12 mouse cellular contexts compared by ENCODE assay signal in the genomic region with DNA sequence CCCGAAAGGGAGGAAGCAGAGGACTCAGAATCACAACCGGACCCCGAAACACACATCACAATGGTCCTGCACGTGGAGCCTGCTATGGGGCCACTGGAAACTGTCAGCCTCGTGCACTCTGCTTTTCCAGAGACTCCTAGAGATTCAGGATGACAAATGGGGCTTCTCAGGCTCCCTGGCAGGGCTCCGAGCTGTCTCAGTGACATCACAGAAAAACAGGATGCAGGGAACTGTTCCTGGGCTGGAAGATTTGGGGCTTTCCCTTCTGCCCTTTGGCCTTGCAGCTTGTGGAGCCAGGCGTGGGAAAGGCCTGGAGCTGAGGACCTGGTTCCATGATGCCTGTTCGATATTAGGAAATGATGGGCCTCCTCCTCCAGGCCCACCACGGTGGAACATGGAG.
A peak's percentile ranks its signal among the peaks of the same experiment; 100 is the strongest.
DNase-seq lines count a peak whose midpoint lies in the region; ATAC-seq and TF ChIP-seq lines count a peak whose summit lies in the region.
"Had no signal": no experiment of that assay in that cellular context is flagged by ENCODE, and none has a peak within 500 bp of the region (broad histone marks: within the 10 kb centered on the region; RNA-seq: fewer than 3 reads in every experiment).

No protein-coding gene starts in this region.

- no peaks in the 10 kb centered on the region for H3K36me3 ChIP-seq in heart, adult 2 months (ENCODE audit: control insufficient read depth, insufficient read depth, low read length)
- H3K36me3 ChIP-seq in heart, embryonic 12.5 days = no peaks in the 10 kb centered on the region
- no peaks in the 10 kb centered on the region for H3K36me3 ChIP-seq in heart, embryonic 10.5 days
- no peaks in the 10 kb centered on the region for H3K36me3 ChIP-seq in midbrain, embryonic 16.5 days (ENCODE audit: control insufficient read depth, insufficient read depth, low read length)
- H3K36me3 ChIP-seq: midbrain, embryonic 13.5 days had no signal

- intact Hi-C loops in heart, adult 2 months (cut with DNase I) = no loop called here

- no peak overlapping the region for H3K4me2 ChIP-seq in heart, embryonic 12.5 days
- H3K4me2 ChIP-seq in midbrain, embryonic 16.5 days (ENCODE audit: low read length) = no peak overlapping the region
- H3K4me2 ChIP-seq: midbrain, embryonic 13.5 days had no signal

- peak; percentile 53 to 55 for DNase-seq in heart, adult 2 months
- peak; percentile 66 for DNase-seq in adrenal gland, postnatal 14 days
- no peak for DNase-seq in heart, embryonic 10.5 days (ENCODE audit: low spot score)
- DNase-seq in kidney, postnatal 25 days = peak; percentile 84
- no peak for DNase-seq in cerebellum, adult 18-20 months
- DNase-seq: cerebellum, postnatal 25 days; gastrocnemius, postnatal 36 days; right cerebral cortex, postnatal 14 days had no signal

- TF ChIP-seq EP300 in heart, adult 2 months (IDR thresholded peaks at IDR 0.05; ENCODE audit: insufficient read depth, low read depth, low read length) = no peak

- H3K9ac ChIP-seq in heart, adult 2 months (ENCODE audit: low read depth, low read length) = no peak overlapping the region
- H3K9ac ChIP-seq in heart, embryonic 12.5 days = no peak overlapping the region
- H3K9ac ChIP-seq in midbrain, embryonic 16.5 days (ENCODE audit: low read depth, low read length) = no peak overlapping the region
- H3K9ac ChIP-seq: midbrain, embryonic 13.5 days had no signal

- H3K9me3 ChIP-seq in heart, embryonic 12.5 days (replicated peaks) = no peaks in the 10 kb centered on the region
- no peaks in the 10 kb centered on the region for H3K9me3 ChIP-seq in heart, embryonic 10.5 days
- H3K9me3 ChIP-seq in midbrain, embryonic 16.5 days (replicated peaks; ENCODE audit: control insufficient read depth, low read length, poor library complexity, severe bottlenecking) = no peaks in the 10 kb centered on the region
- H3K9me3 ChIP-seq: midbrain, embryonic 13.5 days had no signal

- WGBS in heart, adult 2 months = 64% methylated on average over 9 of the region's 9 CpGs
- 76% methylated on average over 9 of the region's 9 CpGs for WGBS in heart, embryonic 12.5 days
- 70% methylated on average over 9 of the region's 9 CpGs for WGBS in heart, embryonic 10.5 days
- WGBS in midbrain, embryonic 16.5 days = 88% methylated on average over 9 of the region's 9 CpGs

- TF ChIP-seq POLR2A in heart, adult 2 months (IDR thresholded peaks at IDR 0.05; ENCODE audit: insufficient read depth, low read depth, low read length) = no peak

- no peaks in the 10 kb centered on the region for H3K79me2 ChIP-seq in heart, adult 2 months (replicated peaks; ENCODE audit: control insufficient read depth, insufficient read depth, low read length)

- no peaks in the 10 kb centered on the region for H3K27me3 ChIP-seq in heart, adult 2 months (ENCODE audit: control insufficient read depth, insufficient read depth, low read length)
- H3K27me3 ChIP-seq in heart, embryonic 12.5 days (replicated peaks) = no peaks in the 10 kb centered on the region; the same call in 1 of the 2 replicates
- peaks cover 27% of the 10 kb centered on the region; the same call in 1 of the 2 replicates for H3K27me3 ChIP-seq in heart, embryonic 10.5 days (ENCODE audit: insufficient read depth, poor library complexity, severe bottlenecking)
- no peaks in the 10 kb centered on the region for H3K27me3 ChIP-seq in midbrain, embryonic 16.5 days (ENCODE audit: control insufficient read depth, insufficient read depth, low read depth, low read length)

- no peak overlapping the region for H3K4me3 ChIP-seq in heart, adult 2 months
- H3K4me3 ChIP-seq in heart, embryonic 12.5 days = no peak overlapping the region
- no peak overlapping the region for H3K4me3 ChIP-seq in heart, embryonic 10.5 days
- H3K4me3 ChIP-seq in midbrain, embryonic 16.5 days (ENCODE audit: low read depth, low read length) = no peak overlapping the region
- H3K4me3 ChIP-seq: layer of hippocampus, adult 2 months; midbrain, embryonic 13.5 days had no signal

- ATAC-seq in heart, embryonic 12.5 days (ENCODE audit: insufficient number of reproducible peaks, low FRiP score) = no peak
- no peak for ATAC-seq in midbrain, embryonic 16.5 days
- ATAC-seq: midbrain, embryonic 13.5 days had no signal

- no peaks in the 10 kb centered on the region for H3K4me1 ChIP-seq in heart, adult 2 months (ENCODE audit: control insufficient read depth, insufficient read depth, low read length)
- peaks cover 15% of the 10 kb centered on the region for H3K4me1 ChIP-seq in heart, embryonic 12.5 days (replicated peaks)
- H3K4me1 ChIP-seq in heart, embryonic 10.5 days = peaks cover 25% of the 10 kb centered on the region
- H3K4me1 ChIP-seq in midbrain, embryonic 16.5 days (ENCODE audit: control insufficient read depth, insufficient read depth, low read length) = peaks cover 19% of the 10 kb centered on the region

- no peak for TF ChIP-seq CTCF in heart, adult 2 months (IDR thresholded peaks at IDR 0.05)

- no peak overlapping the region for H3K27ac ChIP-seq in heart, adult 2 months
- no peak overlapping the region for H3K27ac ChIP-seq in heart, embryonic 12.5 days (ENCODE audit: poor library complexity, severe bottlenecking)
- 0 out of 2 replicates have a peak overlapping the region, but pooled peaks have one; percentile 13 for H3K27ac ChIP-seq in heart, embryonic 10.5 days
- H3K27ac ChIP-seq in midbrain, embryonic 16.5 days (ENCODE audit: low read length) = no peak overlapping the region
- H3K27ac ChIP-seq: layer of hippocampus, adult 2 months; midbrain, embryonic 13.5 days had no signal

Comparison
In these comparisons a context has a peak if more than half of its experiments do, and no peak if none do; other contexts are left out.
1. DNase-seq: peak in heart, adult 2 months (2 of 2), adrenal gland, postnatal 14 days (single experiment) and kidney, postnatal 25 days (2 of 2); none in heart, embryonic 10.5 days (single experiment) and cerebellum, adult 18-20 months (0 of 2).